Mouse (Mus musculus): ENCODE measurements at regions not wholly inside any gene's neighbourhood (a gene's known extent, or its start where the extent isn't known, plus 50 kb on each side); places are given as distances from the start of the nearest gene placed in this dataset.

GRCm38 (mm10) chr10:17542104-17542846 lies 180.7 kb upstream of the Cited2 start:
- no peaks in the 10 kb centered on the region for H3K27me3 ChIP-seq (ENCODE audit: insufficient read depth, low read length)
- no peaks in the 10 kb centered on the region for H3K36me3 ChIP-seq (ENCODE audit: insufficient read depth, low read length)
- no peak overlapping the region for H3K27ac ChIP-seq
- H3K4me1 ChIP-seq (ENCODE audit: insufficient read depth, low read length), result no peaks in the 10 kb centered on the region
- H3K9me3 ChIP-seq (ENCODE audit: low read length), result no peaks in the 10 kb centered on the region
- 79% methylated on average over 8 of the region's 8 CpGs for WGBS
- no peak for TF ChIP-seq CTCF (IDR thresholded peaks at IDR 0.05; ENCODE audit: low read depth)
- H3K4me3 ChIP-seq (ENCODE audit: low read length), result no peak overlapping the region
- DNase-seq (ENCODE audit: low spot score), result no peak
- no peak for ATAC-seq
- no peak overlapping the region for H3K4me2 ChIP-seq (ENCODE audit: low read depth, low read length)
- H3K9ac ChIP-seq (replicated peaks; ENCODE audit: low read length), result no peak overlapping the region

- DNase-seq (ENCODE audit: low spot score), result no peak
- no peak overlapping the region for H3K27ac ChIP-seq
- H3K9me3 ChIP-seq (ENCODE audit: low read length), result no peaks in the 10 kb centered on the region
- H3K4me3 ChIP-seq (ENCODE audit: low read length), result no peak overlapping the region
- ATAC-seq, result no peak
- H3K27me3 ChIP-seq (ENCODE audit: insufficient read depth, low read length), result no peaks in the 10 kb centered on the region
- no peak overlapping the region for H3K9ac ChIP-seq (replicated peaks; ENCODE audit: low read length)
- TF ChIP-seq CTCF (IDR thresholded peaks at IDR 0.05; ENCODE audit: low read depth), result no peak
- WGBS, result 77% methylated on average over 5 of the region's 5 CpGs
- no peaks in the 10 kb centered on the region for H3K36me3 ChIP-seq (ENCODE audit: insufficient read depth, low read length)
- no peaks in the 10 kb centered on the region for H3K4me1 ChIP-seq (ENCODE audit: insufficient read depth, low read length)
- H3K4me2 ChIP-seq (ENCODE audit: low read depth, low read length), result no peak overlapping the region
Measured at GRCm38 (mm10) chr10:17542847-17543421, 180.1 kb upstream of the Cited2 start.

GRCm38 (mm10) chr10:17545291-17545690 lies 177.7 kb upstream of the Cited2 start:
- Histone ChIP-seq H3K36me3 (ENCODE audit: insufficient read depth, low read length) (no peaks in the 10 kb centered on the region), H3K27me3 (ENCODE audit: insufficient read depth, low read length) (no peaks in the 10 kb centered on the region), H3K4me1 (ENCODE audit: insufficient read depth, low read length) (no peaks in the 10 kb centered on the region), H3K27ac (no peak overlapping the region), H3K4me3 (ENCODE audit: low read length) (no peak overlapping the region), H3K4me2 (ENCODE audit: low read depth, low read length) (no peak overlapping the region), H3K9ac (replicated peaks; ENCODE audit: low read length) (no peak overlapping the region), H3K9me3 (ENCODE audit: low read length) (no peaks in the 10 kb centered on the region)
- no peak for DNase-seq (ENCODE audit: low spot score)
- no peak for ATAC-seq
- TF ChIP-seq CTCF (IDR thresholded peaks at IDR 0.05; ENCODE audit: low read depth), result no peak

- no peaks in the 10 kb centered on the region for H3K4me1 ChIP-seq (ENCODE audit: insufficient read depth, low read length)
- H3K27me3 ChIP-seq (ENCODE audit: insufficient read depth, low read length), result no peaks in the 10 kb centered on the region
- WGBS, result 94% methylated on average over 3 of the region's 3 CpGs
- H3K4me3 ChIP-seq (ENCODE audit: low read length), result no peak overlapping the region
- no peak for TF ChIP-seq CTCF (IDR thresholded peaks at IDR 0.05; ENCODE audit: low read depth)
- H3K36me3 ChIP-seq (ENCODE audit: insufficient read depth, low read length), result no peaks in the 10 kb centered on the region
- no peaks in the 10 kb centered on the region for H3K9me3 ChIP-seq (ENCODE audit: low read length)
- no peak for ATAC-seq
- no peak overlapping the region for H3K9ac ChIP-seq (replicated peaks; ENCODE audit: low read length)
- no peak overlapping the region for H3K27ac ChIP-seq
- DNase-seq (ENCODE audit: low spot score), result no peak
- no peak overlapping the region for H3K4me2 ChIP-seq (ENCODE audit: low read depth, low read length)
Measured at GRCm38 (mm10) chr10:17547986-17548385, 175.0 kb upstream of the Cited2 start.

GRCm38 (mm10) chr10:17548629-17549580 lies 174.1 kb upstream of the Cited2 start:
- Histone ChIP-seq H3K27me3 (ENCODE audit: insufficient read depth, low read length) (no peaks in the 10 kb centered on the region), H3K4me3 (ENCODE audit: low read length) (no peak overlapping the region), H3K9me3 (ENCODE audit: low read length) (no peaks in the 10 kb centered on the region), H3K4me2 (ENCODE audit: low read depth, low read length) (no peak overlapping the region), H3K27ac (no peak overlapping the region), H3K4me1 (ENCODE audit: insufficient read depth, low read length) (no peaks in the 10 kb centered on the region), H3K36me3 (ENCODE audit: insufficient read depth, low read length) (no peaks in the 10 kb centered on the region), H3K9ac (replicated peaks; ENCODE audit: low read length) (no peak overlapping the region)
- TF ChIP-seq CTCF (IDR thresholded peaks at IDR 0.05; ENCODE audit: low read depth), result no peak
- DNase-seq (ENCODE audit: low spot score) (no peak), ATAC-seq (no peak)
- WGBS, result 93% methylated on average over 14 of the region's 14 CpGs

- DNase-seq (ENCODE audit: low spot score) (no peak), ATAC-seq (no peak)
- Histone ChIP-seq H3K9ac (replicated peaks; ENCODE audit: low read length) (no peak overlapping the region), H3K4me3 (ENCODE audit: low read length) (no peak overlapping the region), H3K4me2 (ENCODE audit: low read depth, low read length) (no peak overlapping the region), H3K27ac (no peak overlapping the region), H3K36me3 (ENCODE audit: insufficient read depth, low read length) (no peaks in the 10 kb centered on the region), H3K27me3 (ENCODE audit: insufficient read depth, low read length) (no peaks in the 10 kb centered on the region), H3K9me3 (ENCODE audit: low read length) (no peaks in the 10 kb centered on the region), H3K4me1 (ENCODE audit: insufficient read depth, low read length) (no peaks in the 10 kb centered on the region)
- 87% methylated on average over 6 of the region's 6 CpGs for WGBS
- no peak for TF ChIP-seq CTCF (IDR thresholded peaks at IDR 0.05; ENCODE audit: low read depth)
Measured at GRCm38 (mm10) chr10:17549711-17550637, 173.0 kb upstream of the Cited2 start.

Measured in hindbrain, postnatal 0 days (tissue).